Mouse (Mus musculus): ENCODE measurements around the gene Zfp467.
A peak's percentile ranks its signal among the peaks of the same experiment; 100 is the strongest.

Zfp467 gene

DNA sequence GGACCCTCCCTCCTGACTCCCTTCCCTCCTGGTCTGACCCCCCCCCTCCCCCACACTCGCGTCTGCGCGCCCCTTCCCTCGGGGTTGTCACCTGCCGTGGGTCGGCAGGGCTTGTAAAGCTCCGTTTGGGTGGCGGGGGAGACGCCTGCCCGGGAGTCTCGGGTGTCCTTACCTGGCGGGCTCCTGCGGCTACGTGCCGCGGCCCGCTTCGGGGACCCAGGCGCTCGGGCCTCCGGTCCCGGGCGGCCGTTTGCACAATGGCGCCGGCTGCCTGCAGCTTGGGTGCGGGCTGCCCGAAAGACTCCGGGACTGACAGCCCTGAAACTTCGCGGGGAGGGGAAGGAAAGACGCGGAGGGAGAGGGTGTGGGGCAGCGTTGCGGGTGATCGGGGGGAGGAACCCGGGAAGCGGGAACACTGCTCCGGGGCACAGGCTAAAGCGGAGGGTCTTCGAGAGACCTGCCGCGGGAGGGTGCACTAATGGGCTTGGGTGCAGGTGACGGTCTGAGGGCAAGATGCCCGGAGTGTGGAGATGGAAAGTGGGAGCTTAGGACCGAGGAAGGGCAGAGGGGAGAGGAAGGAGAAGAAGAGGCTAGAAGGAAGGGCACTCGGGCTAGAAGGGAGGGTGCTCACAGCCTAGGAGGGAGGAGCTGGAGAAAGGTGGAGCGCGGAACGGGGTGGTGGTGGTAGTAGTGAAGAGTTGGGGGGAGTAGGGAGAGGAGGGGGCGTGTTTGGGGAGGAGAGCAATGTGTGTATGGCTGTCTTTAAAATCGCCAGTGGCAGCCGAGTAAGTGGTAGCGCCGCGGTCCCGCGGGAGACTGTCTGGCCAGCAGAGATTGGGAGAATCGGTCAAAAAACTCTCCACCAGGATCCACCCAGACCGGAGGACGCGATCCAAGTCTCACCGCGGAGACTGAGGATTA is at the start of gene Zfp467:
Zfp467 (minus strand) TSS at position 645 of the 921 bp plus-strand sequence.
- no peak for DNase-seq (ENCODE audit: low spot score in 2 of 2)

DNA sequence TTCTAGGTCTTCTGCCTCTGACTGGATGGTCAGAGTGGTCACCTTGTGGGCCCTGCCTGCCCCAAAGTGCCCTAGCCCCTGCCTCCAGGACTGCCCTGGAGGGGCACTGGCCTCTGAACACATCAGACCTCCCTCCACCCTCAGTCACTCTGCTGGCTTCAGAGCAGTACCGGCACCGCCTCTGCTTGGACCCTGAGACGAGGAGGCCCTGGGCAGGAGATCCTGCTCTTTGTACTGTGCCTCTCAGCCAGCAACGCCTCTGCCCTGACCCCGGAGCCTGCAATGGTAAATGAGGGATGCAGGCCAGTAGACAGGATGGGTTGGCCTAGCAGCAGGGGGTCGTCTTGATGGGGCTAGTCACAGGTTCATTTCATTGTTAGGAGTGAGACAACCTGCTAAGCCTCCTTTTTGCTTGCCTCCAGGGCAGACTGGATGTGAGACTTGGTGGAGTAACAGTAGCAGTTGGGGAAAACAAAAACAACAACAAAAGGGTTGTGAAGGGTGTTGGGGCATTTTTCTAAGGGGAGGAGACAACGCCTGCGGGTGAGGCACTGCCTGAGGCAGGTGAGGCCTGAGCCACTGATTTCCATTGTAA is 47.6 kb upstream of the Zfp467 start:
- DNase-seq (ENCODE audit: low spot score in 2 of 2), result no peak

DNA sequence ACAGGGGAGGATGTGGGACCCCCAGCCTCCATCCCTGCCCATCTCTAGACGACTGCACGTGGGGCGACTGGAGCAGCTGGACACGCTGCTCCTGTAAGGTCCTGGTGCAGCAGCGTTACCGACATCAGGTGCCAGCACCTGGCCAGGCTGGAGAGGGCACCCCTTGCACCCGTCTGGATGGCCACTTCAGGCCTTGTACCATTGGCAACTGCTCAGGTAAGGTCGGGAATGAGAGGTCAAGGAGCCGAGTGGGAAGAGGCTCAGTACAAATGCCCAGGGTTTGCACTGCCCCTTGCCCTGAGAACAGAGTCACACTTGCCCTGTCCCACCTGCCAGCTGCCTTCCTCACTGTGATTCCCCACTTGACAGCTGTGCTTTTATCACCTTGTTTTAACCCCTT is 45.7 kb upstream of the Zfp467 start:
- no peak for DNase-seq (ENCODE audit: low spot score in 2 of 2)

DNA sequence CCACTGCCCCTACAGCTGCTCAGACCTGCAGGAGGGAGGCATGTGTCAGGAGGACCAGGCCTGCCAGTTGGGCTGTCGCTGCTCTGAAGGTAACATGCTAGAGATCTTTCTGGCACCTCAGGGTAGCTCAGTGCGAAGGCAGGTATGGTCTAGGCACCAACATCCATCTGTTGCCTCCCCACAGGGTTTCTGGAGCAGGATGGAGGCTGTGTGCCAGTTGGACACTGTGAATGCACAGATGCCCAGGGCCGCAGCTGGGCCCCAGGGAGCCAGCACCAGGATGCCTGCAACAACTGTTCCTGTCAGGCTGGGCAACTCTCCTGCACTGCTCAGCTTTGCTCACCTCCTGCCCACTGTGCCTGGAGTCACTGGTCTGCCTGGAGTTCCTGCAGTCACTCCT is 44.1 kb upstream of the Zfp467 start:
- no peak for DNase-seq (ENCODE audit: low spot score in 2 of 2)

DNA sequence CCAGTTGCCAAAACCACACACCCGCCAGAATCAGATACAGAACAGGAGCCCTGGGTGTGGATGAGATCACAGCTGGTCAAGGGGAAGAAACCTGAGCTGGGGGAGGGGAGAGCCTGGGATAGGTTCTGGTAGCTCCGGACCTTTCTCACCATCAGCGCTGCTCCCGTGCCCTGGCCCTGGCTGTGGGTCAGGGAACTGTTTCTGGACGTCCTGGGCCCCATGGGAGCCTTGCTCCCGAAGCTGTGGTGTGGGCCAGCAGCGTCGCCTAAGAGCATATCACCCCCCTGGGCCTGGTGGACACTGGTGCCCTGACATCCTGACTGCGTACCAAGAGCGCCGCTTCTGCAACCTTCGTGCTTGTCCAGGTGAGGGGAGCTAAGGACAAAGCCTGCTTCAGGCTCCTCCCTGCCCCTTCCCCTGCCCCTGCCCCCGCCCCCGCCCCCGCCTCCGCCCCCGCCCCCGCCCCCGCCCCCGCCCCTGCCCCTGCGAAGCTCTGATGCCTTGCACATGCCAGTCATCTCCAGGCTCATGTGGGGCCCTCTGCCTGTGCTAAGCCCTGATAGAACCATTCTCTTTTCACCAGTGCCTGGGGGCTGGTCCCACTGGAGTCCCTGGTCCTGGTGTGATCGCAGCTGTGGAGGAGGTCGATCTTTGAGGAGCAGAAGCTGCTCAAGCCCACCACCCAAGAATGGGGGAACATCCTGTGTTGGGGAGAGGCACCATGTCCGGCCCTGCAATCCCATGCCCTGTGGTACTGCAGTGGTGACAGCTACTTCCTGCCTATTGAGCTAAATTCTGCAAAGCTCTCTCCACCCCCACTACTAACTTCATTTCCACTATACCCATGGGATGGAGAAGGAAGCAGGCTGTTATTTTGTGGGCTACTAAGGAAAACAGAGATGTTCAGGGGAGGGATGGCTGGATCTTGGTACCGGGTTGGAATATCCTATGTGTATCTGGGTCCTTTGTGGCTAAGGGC is 42.4 kb upstream of the Zfp467 start:
- no peak for DNase-seq (ENCODE audit: low spot score in 2 of 2)

DNA sequence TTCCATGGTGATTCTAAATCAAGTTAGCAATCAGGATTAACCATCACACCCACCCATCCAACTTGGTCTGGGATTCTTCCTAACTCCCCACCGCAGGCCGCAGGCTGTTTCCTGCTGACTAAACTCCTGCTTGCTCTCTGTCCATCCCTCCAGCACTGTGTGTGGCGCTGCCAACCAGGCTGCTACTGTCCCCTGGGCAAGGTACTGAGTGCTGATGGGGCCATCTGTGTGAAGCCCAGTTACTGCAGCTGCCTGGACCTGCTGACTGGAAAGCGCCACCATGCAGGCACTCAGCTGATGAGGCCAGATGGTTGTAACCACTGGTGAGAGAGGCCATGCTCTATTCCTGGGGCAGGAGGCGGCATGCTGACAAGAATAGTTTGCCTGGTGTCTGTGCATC is 36.9 kb upstream of the Zfp467 start:
- DNase-seq (ENCODE audit: low spot score in 2 of 2), result no peak

DNA sequence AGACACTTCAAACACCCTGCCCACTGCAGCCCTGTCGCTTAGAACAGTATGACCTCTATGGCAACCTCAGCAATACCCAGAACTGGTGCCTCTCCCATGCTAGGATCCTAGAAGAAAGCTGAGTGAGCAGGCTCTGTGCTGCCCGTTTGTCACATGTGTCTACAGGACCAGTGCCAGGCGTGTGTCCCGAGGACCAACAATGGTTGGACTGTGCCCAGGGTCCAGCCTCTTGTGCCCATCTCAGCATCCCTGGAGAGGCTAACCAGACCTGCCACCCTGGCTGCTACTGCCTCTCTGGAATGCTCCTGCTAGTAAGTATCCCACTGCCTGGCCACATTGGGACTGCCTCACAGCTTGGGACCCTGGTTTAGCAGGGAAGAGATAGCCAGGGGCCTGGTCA is 32.8 kb upstream of the Zfp467 start:
- DNase-seq (ENCODE audit: low spot score in 2 of 2), result no peak

DNA sequence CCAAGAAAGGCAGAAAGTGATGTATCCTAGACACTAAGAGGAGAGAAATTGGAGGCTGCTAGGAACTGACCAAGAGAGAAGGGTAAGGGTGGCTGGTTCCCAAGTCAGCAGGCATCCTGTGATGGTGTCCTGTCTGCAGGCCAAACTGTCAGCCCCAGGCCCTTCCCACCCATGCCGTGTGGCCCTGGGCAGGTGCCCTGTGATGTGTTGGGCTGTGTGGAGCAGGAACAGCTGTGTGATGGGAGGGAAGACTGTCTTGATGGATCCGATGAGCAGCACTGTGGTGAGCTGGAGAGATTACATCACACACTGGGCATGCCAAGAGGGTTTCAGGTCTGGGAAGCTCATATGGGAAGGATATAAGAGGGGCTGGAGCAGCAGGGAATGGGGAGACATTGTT is 25.1 kb upstream of the Zfp467 start:
- DNase-seq (ENCODE audit: low spot score in 2 of 2), result no peak

DNA sequence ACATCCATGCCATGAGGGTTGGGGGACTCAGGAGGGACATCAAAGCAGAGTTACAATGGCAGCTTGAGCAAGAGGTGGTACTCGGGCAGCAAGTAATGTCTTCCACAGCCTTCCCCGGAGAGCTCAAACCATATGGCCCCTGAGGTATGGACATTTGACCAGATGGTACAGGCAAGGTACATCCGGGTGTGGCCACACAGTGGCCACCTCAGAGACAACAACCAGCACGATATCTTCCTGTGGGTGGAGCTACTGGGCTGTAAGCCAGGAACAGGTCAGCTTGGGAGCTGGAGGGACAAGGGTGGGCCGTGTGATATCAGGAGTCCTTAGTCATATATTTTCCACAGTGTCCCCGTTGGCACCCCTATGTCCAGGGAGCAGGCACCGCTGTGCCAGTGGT is 21.9 kb upstream of the Zfp467 start:
- DNase-seq (ENCODE audit: low spot score in 2 of 2), result no peak

DNA sequence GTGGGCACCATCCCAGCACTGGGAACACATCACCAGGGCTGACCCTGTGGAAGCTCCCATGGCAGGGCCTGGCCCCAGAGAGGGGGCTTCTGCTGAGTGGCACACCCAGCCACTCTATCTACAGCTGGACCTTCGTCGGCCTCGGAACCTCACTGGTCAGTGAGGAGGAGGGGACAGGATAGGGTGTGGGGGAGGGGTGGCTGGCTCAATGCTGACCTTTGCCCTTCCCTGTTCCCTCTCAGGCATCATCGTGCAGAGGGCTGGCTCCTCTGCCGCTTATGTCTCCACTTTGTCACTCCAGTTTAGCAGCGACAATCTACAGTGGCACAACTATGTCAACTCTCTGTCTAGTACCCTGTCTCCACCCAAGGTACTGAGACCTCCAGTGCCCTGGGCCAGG is 21.1 kb upstream of the Zfp467 start:
- DNase-seq (ENCODE audit: low spot score in 2 of 2), result no peak

DNA sequence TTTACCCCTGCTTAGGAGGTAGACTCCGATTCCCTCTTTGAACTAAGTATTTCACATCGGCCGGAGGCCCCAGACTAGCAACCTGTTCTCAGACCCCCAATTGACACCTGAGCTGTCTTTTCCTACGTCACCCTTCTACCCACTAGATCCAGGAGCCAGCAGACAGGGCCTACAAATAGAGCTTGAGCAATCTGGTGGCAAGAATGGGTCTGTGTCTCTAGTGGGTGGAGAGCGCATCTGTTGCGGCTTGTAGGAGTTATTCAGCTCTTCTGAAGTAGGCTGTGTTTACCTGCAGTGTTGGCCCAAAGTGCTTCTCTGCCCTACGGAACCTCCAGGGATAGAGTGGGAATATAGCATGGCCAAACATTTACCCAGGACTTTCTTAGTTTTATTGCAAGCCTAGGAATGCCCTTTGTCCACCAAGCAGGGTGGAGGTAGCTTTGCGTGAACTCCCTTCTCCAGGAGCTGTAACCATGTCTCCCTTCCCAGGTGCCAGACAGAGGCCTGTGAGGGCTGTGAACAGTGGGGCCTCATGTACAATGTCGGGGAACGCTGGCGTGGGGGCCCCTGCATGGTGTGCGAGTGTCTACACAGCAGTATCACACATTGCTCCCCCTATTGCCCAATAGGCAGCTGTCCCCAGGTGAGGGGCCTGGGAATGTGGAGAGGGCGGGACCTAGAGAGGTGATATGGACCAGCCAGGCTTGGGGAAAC is 19.5 kb upstream of the Zfp467 start:
- DNase-seq (ENCODE audit: low spot score in 2 of 2), result peak; percentile 52 to 61

DNA sequence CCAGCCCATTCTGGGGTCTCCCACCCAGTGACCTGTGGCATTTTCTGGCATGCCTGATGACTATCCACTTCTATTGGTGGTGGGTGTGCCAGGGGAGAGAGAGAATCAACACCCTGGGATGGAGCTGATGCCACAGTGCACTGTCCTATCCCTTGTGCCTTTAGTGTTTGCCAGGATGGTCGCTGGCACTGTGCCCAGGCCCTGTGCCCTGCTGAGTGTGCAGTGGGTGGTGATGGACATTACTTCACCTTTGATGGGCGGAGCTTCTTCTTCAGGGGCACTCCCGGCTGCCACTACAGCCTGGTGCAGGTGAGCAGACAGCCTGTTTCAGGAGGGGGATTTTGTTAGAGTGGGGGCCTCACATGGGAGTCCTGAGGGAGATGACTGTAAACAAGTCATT is 7.1 kb upstream of the Zfp467 start:
- no peak for DNase-seq (ENCODE audit: low spot score in 2 of 2)

DNA sequence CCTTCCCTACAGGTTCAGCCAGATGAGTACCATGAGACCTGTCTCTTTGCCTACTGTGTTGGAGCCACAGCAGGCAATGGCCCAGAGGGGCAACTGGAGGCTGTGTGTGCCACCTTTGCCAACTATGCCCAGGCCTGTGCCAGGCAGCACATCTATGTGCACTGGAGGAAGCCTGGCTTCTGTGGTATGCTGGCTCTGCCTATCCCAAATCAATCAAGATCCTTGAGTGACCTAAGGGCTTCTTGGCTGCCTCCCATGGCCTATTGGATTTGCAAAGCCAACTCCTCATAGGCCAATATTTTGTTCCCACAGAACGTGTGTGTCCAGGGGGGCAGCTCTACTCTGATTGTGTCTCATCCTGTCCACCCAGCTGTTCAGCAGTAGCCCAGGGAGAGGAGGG is 6.5 kb upstream of the Zfp467 start:
- no peak for DNase-seq (ENCODE audit: low spot score in 2 of 2)

DNA sequence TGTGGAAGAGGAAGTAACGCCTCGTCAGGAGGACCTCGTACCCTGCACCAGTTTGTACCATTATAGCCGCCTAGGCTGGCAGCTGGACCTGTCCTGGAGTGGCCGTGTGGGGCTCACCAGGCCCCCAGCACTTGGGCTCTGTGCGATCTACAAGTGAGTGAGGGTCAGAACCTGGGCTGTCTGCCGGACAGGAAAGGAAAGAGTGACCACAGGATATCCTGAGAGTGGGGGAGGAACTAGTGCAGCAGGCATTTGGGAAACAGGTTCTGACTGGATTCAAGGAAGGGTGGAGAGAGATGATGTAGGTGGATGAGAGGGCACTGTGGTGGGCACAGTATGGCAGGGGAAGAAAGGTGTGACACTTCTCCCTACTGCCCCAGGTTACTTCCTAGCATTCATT is 2.9 kb upstream of the Zfp467 start:
- DNase-seq (ENCODE audit: low spot score in 2 of 2), result no peak

DNA sequence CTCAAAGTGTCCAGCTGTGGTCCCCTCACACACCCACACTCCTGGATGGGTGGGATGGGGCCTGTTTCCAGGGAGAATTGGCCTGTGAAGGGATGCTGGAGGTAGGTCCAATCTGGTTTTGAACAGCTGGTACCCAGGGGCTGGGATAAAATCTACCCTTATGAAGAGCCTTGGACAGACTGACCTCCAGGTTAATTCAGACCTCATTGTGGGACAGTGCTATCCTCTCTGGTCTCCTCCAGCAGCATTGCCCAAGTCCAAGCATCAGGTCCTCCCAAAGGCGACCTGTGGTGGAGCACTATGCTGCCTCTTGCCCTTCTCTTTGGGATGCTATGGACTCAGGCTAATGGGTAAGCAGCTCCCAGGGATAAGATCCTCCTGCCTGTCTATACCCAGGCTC is 2.3 kb upstream of the Zfp467 start, which contains the start of gene Sspo:
Sspo (plus strand) TSS at position 301 of the 400 bp plus-strand sequence.
- DNase-seq (ENCODE audit: low spot score in 2 of 2), result no peak

DNA sequence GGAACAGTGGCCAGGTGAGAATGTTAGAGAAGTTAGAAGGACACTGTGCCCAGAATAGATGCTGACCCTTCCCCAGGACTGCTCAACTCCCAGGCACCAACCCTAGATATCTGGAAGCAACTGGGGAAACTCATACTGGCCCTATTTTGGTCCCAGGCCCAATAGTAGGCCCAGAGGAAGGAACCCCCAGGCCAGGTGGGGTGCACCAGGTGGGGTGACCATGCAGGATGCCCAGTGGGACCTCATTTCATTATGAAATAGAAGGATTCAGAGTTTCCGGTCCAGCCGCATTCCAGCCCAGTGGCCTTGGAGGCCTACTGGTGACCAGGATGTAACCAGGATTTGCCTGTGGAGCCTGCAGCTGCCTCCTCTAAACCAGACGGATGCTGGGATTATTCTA is 1.3 kb upstream of the Zfp467 start:
- DNase-seq (ENCODE audit: low spot score in 2 of 2), result no peak

DNA sequence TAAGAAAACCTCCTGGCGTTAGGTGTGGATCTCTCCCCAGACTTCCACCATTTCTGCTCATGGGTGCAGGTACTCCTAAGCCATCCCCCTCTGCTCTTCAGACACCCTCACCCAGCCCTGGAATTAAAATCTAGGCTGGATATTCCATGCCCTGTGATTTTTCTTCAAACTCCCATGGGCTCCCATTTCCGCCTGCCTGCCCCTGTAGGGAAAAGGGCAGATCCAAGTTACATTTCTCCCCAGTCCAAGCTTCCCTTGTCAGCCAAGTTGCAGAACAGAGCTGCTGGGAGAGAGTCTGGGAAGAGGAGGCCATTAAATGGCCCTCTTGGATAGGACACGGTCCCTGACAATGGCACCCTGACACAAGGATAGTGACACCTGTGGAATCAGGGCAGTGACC is 631 bp upstream of the Zfp467 start:
- no peak for DNase-seq (ENCODE audit: low spot score in 2 of 2)

DNA sequence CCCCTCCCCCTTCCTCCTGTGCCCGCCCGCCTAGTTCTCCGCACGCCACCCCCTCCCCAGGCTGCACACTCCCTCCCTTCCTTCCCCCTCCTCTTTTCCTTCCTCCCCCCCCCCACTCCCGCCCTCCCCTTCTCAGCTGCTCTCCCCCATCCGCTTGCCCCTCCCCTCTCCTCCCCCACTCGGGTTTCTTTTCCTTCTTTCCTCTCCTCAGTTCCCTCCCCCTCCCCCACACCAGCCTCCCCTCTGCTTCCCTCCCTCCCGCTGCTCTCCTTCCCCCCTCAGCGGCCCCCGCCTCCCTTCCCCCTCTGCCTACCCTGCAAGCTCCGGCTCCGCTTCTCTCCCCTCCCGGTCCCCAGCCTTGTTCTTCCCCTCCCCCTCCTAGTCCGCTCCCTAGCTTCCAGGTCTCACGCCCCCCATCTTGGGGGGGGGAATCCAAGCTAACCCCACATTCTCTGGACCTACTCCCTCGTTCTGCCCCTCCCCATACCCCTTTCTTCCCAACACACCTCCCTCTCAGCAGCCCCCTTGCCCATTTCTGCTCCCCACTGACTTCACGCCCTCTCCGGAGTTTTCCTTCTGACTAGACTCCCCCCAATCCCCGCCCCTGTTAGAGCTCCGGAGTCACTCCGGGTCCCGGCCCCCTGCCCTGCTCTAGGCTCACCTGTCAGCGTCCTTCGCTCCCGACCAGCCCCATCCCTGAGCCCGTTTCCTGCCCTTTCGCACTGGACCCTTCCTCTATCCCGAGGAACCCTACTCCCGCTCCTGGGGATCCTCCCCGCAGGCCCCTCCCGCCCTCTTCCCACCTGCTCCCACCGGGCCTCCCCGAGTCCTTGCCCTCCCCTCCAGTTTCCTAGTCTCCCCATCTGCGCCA is 1.1 kb downstream of the Zfp467 start:
- peak; percentile 49 to 50 for DNase-seq (ENCODE audit: low spot score in 2 of 2)

DNA sequence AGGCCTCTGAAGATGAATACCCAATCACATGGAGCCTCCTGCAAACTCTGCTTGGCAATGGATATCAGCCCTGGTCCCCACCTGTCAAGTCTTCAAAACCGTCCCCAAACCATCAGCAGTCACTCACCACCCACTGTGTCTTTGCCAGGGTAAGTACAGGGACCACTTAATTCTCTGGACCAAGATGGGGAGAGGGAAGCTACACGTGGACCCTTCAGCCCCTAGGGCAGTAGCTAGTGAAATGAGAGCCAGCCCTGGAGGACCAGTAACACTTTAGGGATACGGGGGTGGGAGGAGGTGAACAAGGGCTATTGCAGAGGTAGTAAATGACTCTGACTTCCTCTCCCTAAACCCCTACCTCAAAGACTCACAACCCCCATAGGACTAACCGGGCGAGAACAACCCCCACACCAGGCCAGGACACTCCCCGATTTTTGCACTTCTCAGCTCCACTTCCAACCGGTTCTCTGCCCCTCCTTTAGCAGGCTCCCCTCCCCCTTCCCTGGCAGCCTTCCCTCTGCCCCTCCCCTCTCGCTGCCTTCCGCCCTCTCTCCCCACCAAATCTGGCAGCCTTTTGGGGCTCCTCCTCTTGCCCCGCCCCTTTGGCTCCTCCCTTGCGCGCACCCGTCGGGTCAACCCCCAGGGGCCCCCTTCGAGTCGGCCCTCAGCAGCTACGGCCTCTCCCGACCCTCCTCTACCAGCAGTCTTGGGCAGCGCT is 1.9 kb downstream of the Zfp467 start:
- DNase-seq (ENCODE audit: low spot score in 2 of 2), result peak; percentile 76 to 80

Data from right cerebral cortex, postnatal 36 days (tissue).